Mouse (Mus musculus) ovary, adult 18-20 months (tissue): ENCODE data around the gene Aars.
A peak's percentile ranks its signal among the peaks of the same experiment; 100 is the strongest.
"Not testable (repeated sequence)": the region's sequence is repeated elsewhere in the genome, so short reads cannot be mapped to it uniquely, and the experiment has no call there.

ENCODE experiments used
- DNase-seq: peaks from one replicate; pipeline ENCODE4 v3.0.0; 2022; ENCODE audit warnings: low spot score, mixed read lengths

The Aars gene

GRCm38 (mm10) chr8:111053827-111054518, 21.0 kb downstream of the Aars start:
- no peak for DNase-seq

GRCm38 (mm10) chr8:111055031-111055634, 22.2 kb downstream of the Aars start:
- DNase-seq = no peak

GRCm38 (mm10) chr8:111055661-111056060, 22.7 kb downstream of the Aars start:
- DNase-seq = no peak

- peak; percentile 86 for DNase-seq
These were observed 23.3 kb downstream of the Aars start, which contains the start of gene Exosc6 for GRCm38 (mm10) chr8:111056158-111056663. Gene Exosc6 (plus strand): TSS chr8:111056339.

GRCm38 (mm10) chr8:111056691-111057293, 23.8 kb downstream of the Aars start:
- peak; percentile 29 for DNase-seq

GRCm38 (mm10) chr8:111058946-111059572, 26.1 kb downstream of the Aars start:
- no peak for DNase-seq

GRCm38 (mm10) chr8:111061688-111062071, 28.7 kb downstream of the Aars start:
- DNase-seq = no peak

- peak; percentile 63 for DNase-seq
These were observed 29.3 kb downstream of the Aars start for GRCm38 (mm10) chr8:111062072-111062757.

- no peak for DNase-seq
These were observed 29.9 kb downstream of the Aars start for GRCm38 (mm10) chr8:111062893-111063292.

- no peak for DNase-seq
These were observed 33.4 kb downstream of the Aars start for GRCm38 (mm10) chr8:111066308-111066707.

- no peak for DNase-seq
These were observed 34.5 kb downstream of the Aars start for GRCm38 (mm10) chr8:111067439-111067838.

GRCm38 (mm10) chr8:111068660-111069059, 35.7 kb downstream of the Aars start:
- DNase-seq = not testable (repeated sequence)

GRCm38 (mm10) chr8:111075926-111076325, 43.0 kb downstream of the Aars start:
- DNase-seq = no peak

- no peak for DNase-seq
These were observed 46.5 kb downstream of the Aars start for GRCm38 (mm10) chr8:111079461-111079860.

- no peak for DNase-seq
These were observed 46.9 kb downstream of the Aars start for GRCm38 (mm10) chr8:111079861-111080271.

GRCm38 (mm10) chr8:111081580-111082258, 48.8 kb downstream of the Aars start:
- no peak for DNase-seq

GRCm38 (mm10) chr8:111083936-111084335, 51.0 kb downstream of the Aars start:
- not testable (repeated sequence) for DNase-seq

- DNase-seq = peak; percentile 25
These were observed 57.2 kb downstream of the Aars start for GRCm38 (mm10) chr8:111090126-111090525.

- no peak for DNase-seq
These were observed 58.8 kb downstream of the Aars start for GRCm38 (mm10) chr8:111091706-111092105.

- not testable (repeated sequence) for DNase-seq
These were observed 59.4 kb downstream of the Aars start, which contains the start of gene Clec18a for GRCm38 (mm10) chr8:111092326-111092725. Gene Clec18a (minus strand): TSS chr8:111092426.
